Mouse (Mus musculus): ENCODE data around the gene Tnfrsf21. TPM values are rescaled to one million over a fixed set of nuclear protein-coding genes. Genes with fewer than 3 reads are reported as not detected.

The Tnfrsf21 gene
- 10 to 100 TPM; 12.6 to 14.7 TPM for total RNA-seq (2021)
- long read RNA-seq, experiment 1, transcript Tnfrsf21-201 (6 exons, 3,627 nt): major isoform, 7 of 11 reads
- long read RNA-seq, experiment 1, partial matches to known transcripts: 4 of 11 reads
- long read RNA-seq, experiment 1, other reads (novel, unspliced or antisense): 0 of 11 reads
- long read RNA-seq, experiment 2, transcript Tnfrsf21-201 (6 exons, 3,627 nt): major isoform, 9 of 12 reads
- long read RNA-seq, experiment 2, partial matches to known transcripts: 1 of 12 reads
- long read RNA-seq, experiment 2, other reads (novel, unspliced or antisense): 1 of 12 reads

GRCm38 (mm10) chr17:43016371-43017331 lies at the start of gene Tnfrsf21:
Gene Tnfrsf21 (plus strand): TSS chr17:43016555.
- DNase-seq: peak; percentile 87

- no peak for DNase-seq
Measured at GRCm38 (mm10) chr17:42968174-42968573, 48.2 kb upstream of the Tnfrsf21 start.

GRCm38 (mm10) chr17:42975312-42975996 lies 40.9 kb upstream of the Tnfrsf21 start:
- peak; percentile 13 for DNase-seq

- DNase-seq: no peak
Measured at GRCm38 (mm10) chr17:42977766-42978165, 38.6 kb upstream of the Tnfrsf21 start.

GRCm38 (mm10) chr17:42978345-42978744 lies 38.0 kb upstream of the Tnfrsf21 start:
- no peak for DNase-seq

GRCm38 (mm10) chr17:42981806-42982205 lies 34.5 kb upstream of the Tnfrsf21 start:
- no peak for DNase-seq

- no peak for DNase-seq
Measured at GRCm38 (mm10) chr17:42982568-42982967, 33.8 kb upstream of the Tnfrsf21 start.

GRCm38 (mm10) chr17:42985837-42986589 lies 30.3 kb upstream of the Tnfrsf21 start:
- DNase-seq: peak; percentile 33

GRCm38 (mm10) chr17:42987692-42988091 lies 28.7 kb upstream of the Tnfrsf21 start:
- DNase-seq: peak; percentile 26

- DNase-seq: peak; percentile 4
Measured at GRCm38 (mm10) chr17:42989981-42990380, 26.4 kb upstream of the Tnfrsf21 start.

GRCm38 (mm10) chr17:42991112-42991511 lies 25.2 kb upstream of the Tnfrsf21 start:
- DNase-seq: no peak

- DNase-seq: no peak
Measured at GRCm38 (mm10) chr17:42999446-42999977, 16.8 kb upstream of the Tnfrsf21 start.

- DNase-seq: no peak
Measured at GRCm38 (mm10) chr17:43000598-43000997, 15.8 kb upstream of the Tnfrsf21 start.

GRCm38 (mm10) chr17:43012718-43013117 lies 3.6 kb upstream of the Tnfrsf21 start:
- peak; percentile 66 for DNase-seq

- peak; percentile 48 for DNase-seq
Measured at GRCm38 (mm10) chr17:43017341-43018052, 1.1 kb downstream of the Tnfrsf21 start.

GRCm38 (mm10) chr17:43018071-43018470 lies 1.7 kb downstream of the Tnfrsf21 start:
- no peak for DNase-seq

GRCm38 (mm10) chr17:43019660-43020059 lies 3.3 kb downstream of the Tnfrsf21 start:
- no peak for DNase-seq

GRCm38 (mm10) chr17:43021017-43021416 lies 4.7 kb downstream of the Tnfrsf21 start:
- DNase-seq: no peak

GRCm38 (mm10) chr17:43022056-43022455 lies 5.7 kb downstream of the Tnfrsf21 start:
- DNase-seq: no peak

- no peak for DNase-seq
Measured at GRCm38 (mm10) chr17:43023637-43024217, 7.4 kb downstream of the Tnfrsf21 start.

Measured in adrenal gland, postnatal 10 days (tissue).